Mouse (Mus musculus) kidney, postnatal 14 days (tissue): ENCODE data around the gene Jph4.

Source experiments
- DNase-seq: peaks from one replicate; pipeline ENCODE4 v3.0.0; 2022; ENCODE audit warnings: mixed read lengths

Gene Jph4

GRCm38 (mm10) chr14:55093927-55094326 lies 22.8 kb downstream of the Jph4 start:
- DNase-seq, result no peak

GRCm38 (mm10) chr14:55092011-55092577 lies 24.6 kb downstream of the Jph4 start, which contains the start of gene Zfhx2:
Gene Zfhx2 (minus strand): TSS chr14:55092324.
- peak; percentile 95 for DNase-seq

GRCm38 (mm10) chr14:55091209-55091865 lies 25.4 kb downstream of the Jph4 start:
- DNase-seq, result no peak

GRCm38 (mm10) chr14:55089199-55089947 lies 27.4 kb downstream of the Jph4 start:
- peak; percentile 49 for DNase-seq

- no peak for DNase-seq
These were observed 30.7 kb downstream of the Jph4 start for GRCm38 (mm10) chr14:55086009-55086514.

GRCm38 (mm10) chr14:55085324-55086008 lies 31.3 kb downstream of the Jph4 start:
- peak; percentile 69 for DNase-seq

- DNase-seq, result peak; percentile 65
These were observed 33.3 kb downstream of the Jph4 start for GRCm38 (mm10) chr14:55083481-55083880.

- DNase-seq, result no peak
These were observed 35.6 kb downstream of the Jph4 start for GRCm38 (mm10) chr14:55081105-55081504.

- DNase-seq, result peak; percentile 71
These were observed 37.3 kb downstream of the Jph4 start for GRCm38 (mm10) chr14:55079214-55079970.

- DNase-seq, result no peak
These were observed 38.3 kb downstream of the Jph4 start for GRCm38 (mm10) chr14:55078366-55078989.

GRCm38 (mm10) chr14:55077481-55078365 lies 39.0 kb downstream of the Jph4 start:
- DNase-seq, result no peak

- DNase-seq, result no peak
These were observed 39.8 kb downstream of the Jph4 start for GRCm38 (mm10) chr14:55076956-55077355.

GRCm38 (mm10) chr14:55076224-55076623 lies 40.5 kb downstream of the Jph4 start:
- DNase-seq, result no peak

GRCm38 (mm10) chr14:55074416-55074815 lies 42.3 kb downstream of the Jph4 start:
- DNase-seq, result no peak

- DNase-seq, result no peak
These were observed 45.0 kb downstream of the Jph4 start for GRCm38 (mm10) chr14:55071756-55072155.

- no peak for DNase-seq
These were observed 50.7 kb downstream of the Jph4 start for GRCm38 (mm10) chr14:55066042-55066441.

- no peak for DNase-seq
These were observed 51.3 kb downstream of the Jph4 start for GRCm38 (mm10) chr14:55065391-55065790.

- DNase-seq, result no peak
These were observed 52.0 kb downstream of the Jph4 start for GRCm38 (mm10) chr14:55064481-55065370.

GRCm38 (mm10) chr14:55063581-55064381 lies 53.0 kb downstream of the Jph4 start:
- no peak for DNase-seq
